Mouse (Mus musculus) spleen, adult 12 weeks (tissue): ENCODE measurements around the gene Vmn1r78.
"Not testable (repeated sequence)": the region's sequence is repeated elsewhere in the genome, so short reads cannot be mapped to it uniquely, and the experiment has no call there.

Experiments
- DNase-seq: peaks from one replicate; pipeline ENCODE4 v3.0.0; 2022; ENCODE audit warnings: low spot score

Vmn1r78 gene

GRCm38 (mm10) chr7:12149957-12150356 is at the start of gene Vmn1r78:
TSS of gene Vmn1r78 (plus strand) at chr7:12150257.
- no peak for DNase-seq

GRCm38 (mm10) chr7:12156463-12156862 is 6.4 kb downstream of the Vmn1r78 start:
- not testable (repeated sequence) for DNase-seq

- DNase-seq = not testable (repeated sequence)
Observed at GRCm38 (mm10) chr7:12170979-12171378, 20.9 kb downstream of the Vmn1r78 start, which contains the start of gene Vmn1r79. TSS of gene Vmn1r79 (plus strand) at chr7:12171279.

DNA sequence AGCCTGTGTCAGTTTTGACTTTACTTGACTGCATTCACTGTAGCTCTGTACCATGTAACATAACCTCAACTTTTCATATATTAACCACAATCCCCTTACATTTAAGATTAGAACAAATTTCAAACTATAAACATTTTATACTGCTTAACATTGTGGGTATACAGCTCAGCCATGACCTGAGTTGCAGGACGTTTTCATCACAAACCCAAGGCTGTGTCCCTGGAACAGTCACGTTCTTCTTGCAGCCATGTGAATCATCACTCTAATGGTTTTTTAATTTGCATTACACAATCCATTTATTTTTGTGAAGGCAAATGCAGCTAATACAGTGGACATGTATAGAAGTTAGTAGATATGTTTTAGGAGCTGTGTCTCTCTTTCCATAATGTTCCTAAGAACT is 22.9 kb downstream of the Vmn1r78 start:
- not testable (repeated sequence) for DNase-seq

DNA sequence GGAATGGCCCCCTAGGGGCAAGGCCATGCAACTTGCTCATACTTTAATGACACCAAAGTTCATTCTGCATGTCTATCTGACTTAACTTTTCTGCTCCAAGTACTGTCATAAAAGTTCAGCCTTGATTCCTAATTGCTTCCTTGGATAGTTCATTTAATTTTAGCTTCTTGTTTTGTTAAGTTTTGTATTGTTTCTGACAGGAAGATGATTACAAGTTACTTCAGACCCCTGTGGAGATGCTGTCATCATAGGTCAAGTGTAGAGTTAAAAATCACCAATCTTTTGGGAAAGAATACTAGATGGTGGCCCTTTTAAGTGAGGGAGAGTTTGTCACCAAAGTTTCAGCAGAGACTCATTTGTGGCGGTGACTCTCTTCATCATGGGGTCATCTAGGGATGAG is 38.9 kb downstream of the Vmn1r78 start, which contains the start of gene Vmn1r80:
TSS of gene Vmn1r80 (plus strand) at position 301 of the 400 bp plus-strand sequence.
- DNase-seq = no peak

- DNase-seq = no peak
Observed at GRCm38 (mm10) chr7:12204141-12204540, 54.1 kb downstream of the Vmn1r78 start.
